Mouse (Mus musculus): ENCODE measurements around the gene Aldh18a1. TPM values are rescaled to one million over a fixed set of nuclear protein-coding genes. Genes with fewer than 3 reads are reported as not detected.
"Not testable (repeated sequence)": the region's sequence is repeated elsewhere in the genome, so short reads cannot be mapped to it uniquely, and the experiment has no call there.

The Aldh18a1 gene
- total RNA-seq, 4 experiments from 2014 or later, result 4.5 to 7.5 (median 5.8) TPM

DNA sequence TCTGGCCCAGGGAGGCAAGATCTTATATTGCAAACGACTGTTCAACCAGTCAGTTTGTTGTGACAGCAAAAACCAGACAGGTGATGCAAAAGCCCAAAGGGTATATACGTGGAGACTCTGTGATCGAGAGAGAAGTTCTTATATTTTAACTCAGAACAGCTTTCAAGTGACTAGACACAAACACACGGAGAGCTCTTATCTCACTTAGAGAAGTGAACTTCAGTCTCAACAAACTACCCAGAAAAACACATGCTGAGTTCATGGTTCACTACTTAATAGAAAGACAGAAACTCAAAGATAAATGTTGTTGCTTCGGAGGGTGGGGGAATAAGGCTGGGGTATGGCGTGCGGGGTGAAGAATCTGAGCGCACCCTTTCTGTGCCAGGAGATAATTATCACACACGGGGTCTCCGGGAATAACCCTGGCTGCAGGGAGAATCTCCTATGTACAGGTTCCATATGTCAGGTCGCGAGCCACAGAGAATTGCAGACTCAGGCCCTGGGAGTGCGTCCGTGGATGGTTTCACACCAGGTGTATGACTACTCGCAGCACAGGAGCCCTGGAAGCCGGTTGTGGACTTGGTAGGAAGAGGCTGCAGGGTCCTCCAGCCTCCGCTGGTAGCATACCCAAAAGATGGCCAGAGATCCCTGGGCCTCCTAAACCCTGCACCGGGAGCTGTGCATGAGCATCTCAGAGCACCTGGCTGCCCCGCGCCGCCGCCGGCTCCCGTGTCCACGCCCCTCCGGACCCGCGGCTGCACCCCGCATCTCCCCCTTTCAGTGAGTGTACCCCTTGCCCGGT lies 571 bp downstream of the Aldh18a1 start:
- DNase-seq (ENCODE audit: low spot score), result no peak

DNA sequence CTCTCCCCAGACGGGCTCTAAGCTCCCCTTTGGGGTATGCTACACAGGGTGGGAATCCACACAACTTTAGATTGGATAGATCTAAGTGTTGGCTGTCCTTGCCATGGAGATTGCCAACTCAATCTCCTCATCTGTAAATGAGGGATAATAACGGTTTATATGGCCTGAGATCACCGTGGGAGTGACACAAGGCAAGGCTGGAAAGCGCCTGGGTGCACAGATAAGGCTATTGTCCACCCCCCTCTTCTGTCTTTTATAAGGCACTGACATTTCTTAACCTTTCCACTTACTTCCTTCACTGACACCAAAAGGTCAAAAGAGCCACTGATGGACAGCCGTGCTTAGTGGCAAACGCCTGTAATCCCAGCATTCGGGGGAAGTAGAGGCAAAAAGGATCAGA lies 1.4 kb downstream of the Aldh18a1 start:
- DNase-seq (ENCODE audit: low spot score), result no peak

- no peak for DNase-seq (ENCODE audit: low spot score)
Observed at GRCm38 (mm10) chr19:40581662-40582061, 6.6 kb downstream of the Aldh18a1 start.

- DNase-seq (ENCODE audit: low spot score), result no peak
Observed at GRCm38 (mm10) chr19:40580902-40581301, 7.4 kb downstream of the Aldh18a1 start.

DNA sequence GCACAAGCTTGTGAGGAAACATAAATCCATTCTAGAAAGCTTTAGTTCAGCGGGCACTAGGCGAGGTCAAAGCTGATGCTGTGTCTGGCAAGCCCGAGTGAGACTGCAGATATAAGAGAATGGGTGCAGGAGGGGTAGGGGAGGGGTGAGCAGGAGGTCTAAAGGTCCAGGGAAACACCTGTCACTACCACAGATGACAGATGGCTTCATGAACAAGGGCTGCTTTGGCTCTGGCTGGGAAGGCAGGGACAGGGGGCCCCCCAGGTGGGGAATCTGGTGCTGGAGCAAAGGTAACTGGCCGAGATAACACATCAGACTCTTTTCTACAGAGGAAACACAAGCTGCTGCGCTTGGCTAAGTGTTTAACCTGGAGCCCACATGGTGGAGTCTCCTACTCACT lies 12.8 kb downstream of the Aldh18a1 start:
- no peak for DNase-seq (ENCODE audit: low spot score)

DNA sequence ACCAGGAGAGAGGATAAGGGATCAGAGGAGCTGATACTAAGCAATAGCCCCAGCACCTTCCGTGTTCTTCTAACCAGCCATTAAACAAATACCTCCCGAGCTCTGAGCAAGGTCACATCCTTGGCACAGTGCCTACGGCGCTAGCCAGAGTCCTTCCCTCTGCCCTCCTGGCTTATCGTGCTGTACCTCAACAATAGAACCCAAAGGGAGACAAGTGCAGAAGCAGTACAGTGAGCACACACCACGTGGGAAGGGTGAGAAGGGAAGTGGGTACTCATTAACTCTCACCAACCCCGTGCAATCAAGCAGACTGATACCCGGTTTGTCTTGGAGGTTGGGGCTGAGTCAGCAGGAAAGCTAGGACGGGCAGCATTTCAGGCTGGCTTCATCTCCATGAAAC lies 17.5 kb downstream of the Aldh18a1 start:
- DNase-seq (ENCODE audit: low spot score), result peak; percentile 33

DNA sequence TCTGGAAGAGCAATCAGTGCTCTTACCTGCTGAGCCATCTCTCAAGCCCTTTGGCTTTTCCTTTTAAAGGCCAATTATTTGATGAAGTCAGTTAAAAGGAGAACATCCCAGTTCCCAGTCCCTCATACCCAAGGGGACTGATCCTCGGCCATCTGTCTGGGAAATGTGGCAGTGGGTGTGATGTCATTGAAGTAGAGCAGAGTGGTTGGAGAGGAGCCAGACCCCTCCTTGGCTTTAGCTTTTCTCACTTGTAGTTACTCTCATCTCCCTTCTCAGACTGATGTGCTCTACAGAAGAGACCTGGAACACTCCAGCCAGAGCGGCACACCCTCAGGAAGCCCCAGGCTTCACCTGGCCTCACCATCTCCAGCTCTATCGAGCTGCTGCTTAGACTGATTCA lies 20.6 kb downstream of the Aldh18a1 start:
- DNase-seq (ENCODE audit: low spot score), result no peak

GRCm38 (mm10) chr19:40563880-40564645 lies 24.2 kb downstream of the Aldh18a1 start:
- DNase-seq (ENCODE audit: low spot score), result no peak

DNA sequence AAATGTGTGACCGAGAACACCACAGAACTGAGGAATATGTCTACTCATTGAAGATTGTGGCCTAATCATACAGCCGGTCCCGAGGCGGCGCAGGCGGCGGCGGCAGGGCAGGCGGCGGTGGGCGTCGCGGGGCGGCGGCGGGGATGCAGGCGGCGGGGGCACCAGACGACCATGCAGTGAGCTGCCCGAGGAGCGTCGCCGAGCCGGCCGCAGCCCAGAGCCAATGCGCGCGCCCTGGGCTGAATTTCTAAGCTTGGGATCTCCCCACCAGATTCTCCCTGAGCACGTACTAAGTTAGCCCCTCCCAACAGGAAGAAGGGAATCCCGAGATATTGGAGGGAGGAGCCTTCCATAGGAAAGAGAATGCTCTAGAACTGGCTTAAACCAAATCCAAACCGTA lies 26.7 kb downstream of the Aldh18a1 start:
- not testable (repeated sequence) for DNase-seq (ENCODE audit: low spot score)

DNA sequence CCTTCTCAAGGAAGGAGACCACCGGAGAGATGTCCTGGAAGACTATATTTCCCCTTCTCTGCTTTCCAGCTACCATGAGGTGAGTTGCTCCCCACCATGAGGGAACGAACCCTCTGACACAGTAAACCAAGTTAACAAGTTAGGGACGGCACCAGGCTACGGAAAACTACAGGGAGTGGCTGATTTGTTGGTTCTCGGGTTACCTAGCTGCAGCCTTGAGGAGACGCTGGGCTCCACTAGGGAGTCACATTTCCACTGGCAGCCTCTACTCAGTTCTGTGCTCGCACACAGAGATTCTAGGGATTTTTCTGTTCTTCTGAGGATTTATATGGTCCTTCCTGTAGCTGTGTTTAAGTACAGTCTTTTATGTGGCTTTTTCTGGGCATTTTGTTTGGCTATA lies 32.2 kb downstream of the Aldh18a1 start:
- no peak for DNase-seq (ENCODE audit: low spot score)

DNA sequence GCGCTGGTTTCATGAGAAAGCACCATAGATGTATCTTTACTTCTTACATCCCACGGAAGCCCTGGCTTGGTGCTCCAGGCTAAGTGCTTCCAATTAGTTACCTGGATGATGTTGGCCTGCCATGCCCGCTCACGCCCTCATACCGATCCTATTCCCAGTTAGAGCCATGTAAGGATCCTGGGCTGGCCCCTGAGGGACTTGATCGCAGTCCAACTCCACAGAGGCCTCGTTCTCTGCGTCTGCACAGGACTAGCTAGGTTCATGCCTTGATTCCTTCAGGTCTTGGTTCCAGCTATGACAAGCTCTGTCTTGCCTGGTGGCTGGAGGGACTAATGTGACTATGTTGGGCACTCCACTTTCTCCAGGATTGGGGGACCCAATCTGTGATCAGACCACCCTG lies 33.1 kb downstream of the Aldh18a1 start:
- DNase-seq (ENCODE audit: low spot score), result no peak

DNA sequence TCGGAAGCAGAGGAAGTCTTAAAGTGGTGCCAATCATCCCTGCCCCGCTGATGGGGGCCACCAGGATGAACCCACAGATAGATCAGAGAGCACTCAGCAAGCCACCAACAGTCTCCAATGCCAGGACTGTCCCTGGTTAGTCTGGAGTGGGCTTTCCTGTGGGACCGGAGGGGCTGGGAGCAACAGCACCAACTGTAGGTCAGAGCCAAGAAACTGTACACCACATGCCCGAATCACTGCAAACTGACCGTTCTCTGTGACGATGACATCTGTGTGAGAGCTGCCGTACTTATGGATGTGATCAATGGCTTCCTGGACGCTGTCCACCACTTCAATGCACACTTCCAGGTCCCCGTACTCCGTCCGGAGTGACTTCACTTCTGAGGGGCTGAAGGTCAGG lies 33.9 kb downstream of the Aldh18a1 start:
- no peak for DNase-seq (ENCODE audit: low spot score)

DNA sequence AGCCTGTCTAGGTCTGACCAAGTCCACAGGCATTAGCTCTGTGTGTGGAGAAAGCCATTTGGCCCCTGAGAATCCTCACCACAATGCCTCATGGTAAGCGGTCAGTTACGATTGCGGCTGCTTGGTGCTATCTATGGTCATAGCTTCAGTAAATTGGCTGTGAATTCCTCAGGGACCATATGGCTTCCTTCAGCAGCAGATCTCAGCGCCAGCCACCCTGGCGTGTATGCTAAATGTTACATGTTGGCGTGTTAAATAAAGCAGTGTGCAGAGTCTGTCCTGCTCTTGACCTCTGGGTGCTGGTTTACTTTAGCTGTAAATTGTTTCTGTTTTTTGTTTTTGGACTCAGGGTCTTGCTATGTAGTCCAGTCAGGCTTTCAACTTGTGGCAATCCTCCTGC lies 34.4 kb downstream of the Aldh18a1 start:
- DNase-seq (ENCODE audit: low spot score), result no peak

- DNase-seq (ENCODE audit: low spot score), result no peak
Observed at GRCm38 (mm10) chr19:40553014-40553789, 35.1 kb downstream of the Aldh18a1 start.

GRCm38 (mm10) chr19:40549516-40550135 lies 38.6 kb downstream of the Aldh18a1 start:
- DNase-seq (ENCODE audit: low spot score), result no peak

- no peak for DNase-seq (ENCODE audit: low spot score)
Observed at GRCm38 (mm10) chr19:40548796-40549515, 39.3 kb downstream of the Aldh18a1 start.

DNA sequence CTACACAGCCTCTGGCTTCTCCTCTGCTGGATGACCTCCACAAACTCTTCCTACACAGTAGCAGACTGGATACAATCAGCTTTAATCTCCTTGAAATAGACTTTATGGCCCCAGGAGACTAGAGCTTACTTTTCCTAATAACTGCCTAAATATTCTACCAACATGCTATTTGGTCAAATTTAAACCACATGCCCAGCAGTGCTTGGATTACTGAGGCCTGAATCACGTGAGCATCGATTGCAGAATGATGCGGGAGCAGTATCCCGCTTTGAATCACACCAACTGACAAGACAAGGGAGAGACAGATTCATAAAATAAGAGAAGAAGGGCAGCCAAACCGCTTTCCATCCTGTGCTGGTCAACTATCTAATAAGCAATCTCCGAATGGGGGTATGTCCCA lies 39.9 kb downstream of the Aldh18a1 start:
- no peak for DNase-seq (ENCODE audit: low spot score)

DNA sequence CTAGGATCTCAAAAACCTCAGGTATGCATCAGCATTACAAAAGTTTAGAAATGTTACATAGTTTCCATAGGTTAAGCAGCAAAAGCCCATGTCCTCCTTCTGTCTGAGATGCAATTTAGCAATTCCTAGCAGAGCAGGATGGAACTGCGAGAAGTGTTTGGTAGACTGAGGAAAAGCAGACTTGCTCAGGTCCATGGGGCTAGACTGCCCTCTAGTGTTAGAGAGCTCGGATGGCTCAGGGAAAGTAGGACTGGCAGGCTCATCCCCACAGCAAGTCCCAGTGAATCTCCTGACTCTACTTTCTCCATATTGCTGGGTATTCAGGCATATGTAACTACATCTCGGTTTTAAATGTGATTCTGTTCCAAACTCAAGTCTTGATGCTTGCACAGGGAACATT lies 43.4 kb downstream of the Aldh18a1 start:
- peak; percentile 61 for DNase-seq (ENCODE audit: low spot score)

DNA sequence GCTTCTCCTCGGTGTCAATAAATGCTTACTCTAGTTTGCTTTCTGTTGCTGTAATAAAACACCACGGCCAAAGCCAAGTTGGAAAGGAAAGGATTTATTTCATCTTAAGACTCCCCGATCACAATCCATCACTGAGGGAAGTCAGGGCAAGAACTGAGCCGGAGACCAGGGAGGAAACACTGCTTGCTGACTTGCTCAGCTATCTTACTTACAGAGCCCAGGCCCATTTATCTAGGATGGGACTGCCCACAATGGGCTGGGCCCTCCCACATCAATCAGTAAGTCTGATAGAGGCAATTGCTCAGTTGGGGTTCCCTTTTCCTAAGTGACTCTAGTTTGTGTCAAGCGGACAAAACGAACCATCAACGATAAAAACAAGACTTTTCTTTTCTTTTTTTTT lies 45.5 kb downstream of the Aldh18a1 start:
- DNase-seq (ENCODE audit: low spot score), result no peak

DNA sequence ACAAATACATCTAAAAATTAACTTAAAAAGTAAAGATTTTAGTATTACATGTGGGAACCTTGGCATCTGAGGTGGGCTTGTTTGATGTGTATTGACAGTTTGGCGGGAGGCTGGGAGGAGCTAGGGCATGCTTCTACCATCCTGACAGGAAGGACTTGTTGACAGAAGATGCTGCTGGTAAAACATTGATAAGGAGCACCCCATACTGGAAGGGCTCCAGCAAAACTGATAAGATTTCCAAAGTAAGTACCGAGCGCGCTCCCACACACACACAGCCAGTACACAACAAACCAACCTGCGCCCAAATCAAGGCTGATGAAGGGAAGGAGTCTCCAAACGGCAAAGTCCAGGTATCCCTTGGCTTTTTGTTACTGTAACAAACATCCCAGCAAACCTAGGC lies 51.7 kb downstream of the Aldh18a1 start:
- DNase-seq (ENCODE audit: low spot score), result no peak

DNA sequence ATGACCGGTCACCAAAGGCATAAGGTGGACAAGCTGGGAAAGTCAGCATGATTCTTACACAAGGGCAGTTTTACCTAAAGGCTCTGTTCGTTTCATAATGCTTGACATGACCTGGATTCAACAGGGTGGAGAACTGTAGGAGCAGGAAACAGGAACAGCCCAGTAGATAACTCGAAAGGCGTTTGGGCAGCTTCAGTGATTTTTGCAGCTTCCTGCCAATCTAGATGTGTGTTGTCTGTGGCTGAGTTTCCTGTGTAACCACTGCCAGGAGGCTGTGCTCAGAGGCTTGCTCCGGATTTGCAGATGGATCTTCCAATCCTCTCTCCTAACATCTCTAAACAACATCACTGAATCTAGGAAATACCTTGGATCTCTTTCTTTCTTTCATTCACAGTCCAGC lies 55.7 kb downstream of the Aldh18a1 start:
- peak; percentile 27 for DNase-seq (ENCODE audit: low spot score)
